Mouse (Mus musculus) kidney, adult 2 months (tissue): ENCODE measurements around the gene Fam129c.

ENCODE experiments used
- CTCF ChIP-seq: fragments of 200-500 bp; conservative IDR thresholded peaks from 2 replicates; pipeline ENCODE4 v1.5.1; 2011; ENCODE audit warnings: low read depth, mild to moderate bottlenecking, control low read depth, low read length, moderate library complexity, mixed read lengths; ENCODE audit not compliant: insufficient read depth, insufficient read length
- POLR2A ChIP-seq: fragments of 200-500 bp; IDR thresholded peaks from one replicate; pipeline ENCODE4 v1.6.1; 2011; ENCODE audit warnings: low read depth, low read length, control low read depth

DNA sequence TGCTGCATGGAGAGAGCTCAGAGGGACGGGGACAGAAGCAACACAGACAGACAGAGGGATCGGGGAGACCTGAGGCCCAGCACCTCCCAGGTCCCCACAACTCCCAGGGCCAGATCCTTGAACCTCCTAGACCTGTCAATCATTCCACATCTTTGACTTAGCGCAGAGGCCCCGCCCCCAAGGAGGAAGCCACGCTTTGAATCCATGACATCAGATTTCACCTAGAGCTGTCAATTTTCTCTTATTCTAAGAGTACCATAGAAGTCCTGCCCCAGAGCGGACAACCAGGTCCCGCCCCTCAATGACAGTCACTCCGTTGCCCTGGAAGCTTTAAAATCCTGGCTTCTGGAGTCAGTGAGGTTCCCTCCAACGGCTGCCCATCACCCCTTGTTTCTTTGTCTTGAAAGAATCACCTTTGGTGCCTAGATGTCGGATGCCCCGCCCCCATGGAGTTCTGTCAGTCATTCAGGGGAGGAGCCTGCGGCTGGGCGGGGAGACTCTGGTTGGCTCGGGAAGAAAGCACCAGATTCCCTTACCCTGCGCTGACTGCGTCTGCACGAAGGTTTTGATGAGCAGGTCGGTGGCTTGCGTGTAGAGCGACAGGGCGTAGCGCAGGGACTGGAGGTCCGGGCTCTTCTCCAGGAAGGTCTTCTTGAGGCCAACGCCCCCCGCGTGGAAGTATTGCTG lies 36.7 kb downstream of the Fam129c start:
- TF ChIP-seq CTCF (no peak), POLR2A (no peak)
